Mouse (Mus musculus): ENCODE results near the gene Rbm5. TPM values are rescaled to one million over a fixed set of nuclear protein-coding genes. Genes with fewer than 3 reads are reported as not detected.

Rbm5 gene
- total RNA-seq (2017), result 339 to 489 TPM (median 412 TPM) in 3 replicates

GRCm38 (mm10) chr9:107770374-107771290, at the start of gene Rbm5:
TSS of gene Rbm5 (minus strand) at chr9:107770996.
- ATAC-seq (replicated peaks; ENCODE audit: insufficient number of reproducible peaks, low FRiP score, low TSS enrichment, poor library complexity, severe bottlenecking), result peak; percentile 99

- no peak for ATAC-seq (replicated peaks; ENCODE audit: insufficient number of reproducible peaks, low FRiP score, low TSS enrichment, poor library complexity, severe bottlenecking)
These were observed 41.3 kb upstream of the Rbm5 start for GRCm38 (mm10) chr9:107812132-107812531.

DNA sequence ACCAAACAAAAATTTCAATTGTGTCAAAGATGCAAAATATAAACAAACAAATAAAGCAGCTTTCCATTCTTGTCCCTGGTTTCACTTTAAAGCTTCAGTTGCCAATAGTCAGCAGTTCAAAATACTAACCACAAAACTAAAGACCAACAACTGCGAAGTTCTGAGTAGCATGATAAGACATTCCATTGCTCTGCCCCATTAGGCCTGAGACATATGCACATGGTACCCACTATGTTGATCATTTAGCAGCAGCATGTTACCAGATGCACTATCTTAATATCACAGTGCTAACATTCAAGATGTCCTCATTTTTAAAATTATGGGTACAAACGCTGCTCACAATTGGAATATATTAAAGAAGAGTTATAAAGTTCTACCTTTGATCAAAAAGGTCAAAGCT, 40.2 kb upstream of the Rbm5 start:
- ATAC-seq (replicated peaks; ENCODE audit: insufficient number of reproducible peaks, low FRiP score, low TSS enrichment, poor library complexity, severe bottlenecking), result no peak

- no peak for ATAC-seq (replicated peaks; ENCODE audit: insufficient number of reproducible peaks, low FRiP score, low TSS enrichment, poor library complexity, severe bottlenecking)
These were observed 20.9 kb upstream of the Rbm5 start for GRCm38 (mm10) chr9:107791714-107792113.

DNA sequence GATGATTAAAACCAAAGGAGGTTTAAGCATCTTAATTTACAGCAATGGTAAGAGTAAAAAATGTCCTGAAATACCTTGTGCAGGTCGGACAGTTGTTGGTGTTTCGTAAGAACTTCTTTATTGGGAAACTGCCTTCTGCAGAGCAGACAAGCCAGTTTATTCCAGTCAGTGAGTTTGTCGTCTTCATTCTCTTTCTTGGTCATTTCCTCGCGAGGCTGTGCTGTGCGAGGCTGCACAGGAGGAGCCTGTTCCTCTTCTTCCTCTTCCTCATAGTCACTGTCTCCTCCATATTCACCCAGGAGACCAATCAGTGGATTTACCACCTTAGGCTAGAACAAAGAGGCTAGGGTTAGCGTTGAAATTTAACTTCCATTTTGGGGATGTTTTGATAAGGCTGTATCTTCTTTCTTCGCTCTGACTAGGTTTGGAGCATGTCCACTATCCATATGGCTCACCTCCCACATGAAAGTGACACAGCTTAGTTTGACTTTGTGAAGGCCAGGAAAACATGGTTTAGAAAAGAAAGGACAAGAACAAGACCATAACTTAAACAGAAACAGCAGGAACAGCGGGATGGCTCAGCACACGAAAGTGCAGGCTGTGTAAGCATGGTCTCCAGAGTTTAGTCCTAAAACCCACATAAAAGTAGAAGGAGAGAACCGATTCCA, 11.9 kb upstream of the Rbm5 start:
- ATAC-seq (replicated peaks; ENCODE audit: insufficient number of reproducible peaks, low FRiP score, low TSS enrichment, poor library complexity, severe bottlenecking), result no peak

- no peak for ATAC-seq (replicated peaks; ENCODE audit: insufficient number of reproducible peaks, low FRiP score, low TSS enrichment, poor library complexity, severe bottlenecking)
These were observed 6.0 kb upstream of the Rbm5 start for GRCm38 (mm10) chr9:107776809-107777208.

- ATAC-seq (replicated peaks; ENCODE audit: insufficient number of reproducible peaks, low FRiP score, low TSS enrichment, poor library complexity, severe bottlenecking), result no peak
These were observed 3.6 kb upstream of the Rbm5 start for GRCm38 (mm10) chr9:107774411-107774810.

DNA sequence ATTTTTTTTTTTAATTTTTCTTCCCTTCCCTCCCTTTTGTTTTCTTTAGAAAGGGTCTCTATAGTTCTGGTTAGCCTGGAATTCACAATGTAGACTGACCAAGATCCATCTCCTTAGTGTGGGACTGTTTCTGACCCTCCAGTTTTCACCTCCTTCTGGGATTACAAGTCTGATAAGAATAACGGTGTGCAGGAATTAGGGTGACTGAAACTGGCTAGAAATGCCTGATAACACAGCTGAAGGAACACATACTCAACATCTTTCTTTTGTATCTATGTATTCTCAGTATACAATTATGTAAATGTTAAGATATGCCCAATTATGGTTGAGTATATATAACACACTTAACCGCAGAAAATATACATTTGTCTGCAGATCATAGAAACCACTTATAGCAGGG, 986 bp upstream of the Rbm5 start:
- ATAC-seq (replicated peaks; ENCODE audit: insufficient number of reproducible peaks, low FRiP score, low TSS enrichment, poor library complexity, severe bottlenecking), result no peak

DNA sequence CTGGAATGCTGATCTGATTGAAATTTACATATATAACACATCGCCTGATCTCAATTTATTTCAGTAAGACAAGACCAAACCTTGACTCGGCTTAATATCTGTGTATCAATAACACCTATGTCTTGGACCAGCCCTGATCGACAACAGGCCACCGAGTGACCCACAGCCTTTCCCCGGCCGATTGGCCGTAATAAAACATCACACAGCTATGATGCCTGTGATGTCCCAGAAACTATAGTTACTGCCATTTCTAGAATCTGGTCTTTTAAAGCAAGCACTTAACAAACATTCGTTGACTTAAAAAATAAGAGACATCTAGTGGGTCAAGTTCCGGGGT, 791 bp downstream of the Rbm5 start:
- ATAC-seq (replicated peaks; ENCODE audit: insufficient number of reproducible peaks, low FRiP score, low TSS enrichment, poor library complexity, severe bottlenecking), result no peak

DNA sequence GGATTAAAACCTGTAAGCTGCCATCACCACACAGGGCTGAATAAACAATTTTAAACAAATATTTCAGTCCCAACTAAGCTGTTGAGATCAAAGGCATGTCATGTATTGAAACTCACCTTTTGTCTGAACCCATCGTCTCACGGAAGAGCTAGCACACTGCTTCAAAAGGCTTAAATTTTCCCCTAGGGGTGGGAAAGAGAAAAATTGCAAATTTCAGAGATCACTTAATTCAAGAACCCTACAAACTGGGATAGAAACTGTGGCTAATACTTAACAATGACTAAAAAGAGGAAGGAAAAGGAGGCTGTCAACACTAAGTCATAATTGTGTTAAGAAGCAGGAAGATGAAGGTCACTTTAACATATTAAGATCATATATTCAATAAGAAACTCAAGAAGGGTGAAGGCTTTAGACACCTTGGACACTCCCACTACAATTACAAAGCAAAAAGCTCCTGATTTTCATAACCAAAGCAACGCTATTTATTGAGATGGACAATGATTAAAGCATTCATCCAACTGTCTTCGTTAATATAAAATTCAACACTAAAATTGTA, 1.3 kb downstream of the Rbm5 start:
- ATAC-seq (replicated peaks; ENCODE audit: insufficient number of reproducible peaks, low FRiP score, low TSS enrichment, poor library complexity, severe bottlenecking), result no peak

- no peak for ATAC-seq (replicated peaks; ENCODE audit: insufficient number of reproducible peaks, low FRiP score, low TSS enrichment, poor library complexity, severe bottlenecking)
These were observed 1.9 kb downstream of the Rbm5 start for GRCm38 (mm10) chr9:107768851-107769250.

DNA sequence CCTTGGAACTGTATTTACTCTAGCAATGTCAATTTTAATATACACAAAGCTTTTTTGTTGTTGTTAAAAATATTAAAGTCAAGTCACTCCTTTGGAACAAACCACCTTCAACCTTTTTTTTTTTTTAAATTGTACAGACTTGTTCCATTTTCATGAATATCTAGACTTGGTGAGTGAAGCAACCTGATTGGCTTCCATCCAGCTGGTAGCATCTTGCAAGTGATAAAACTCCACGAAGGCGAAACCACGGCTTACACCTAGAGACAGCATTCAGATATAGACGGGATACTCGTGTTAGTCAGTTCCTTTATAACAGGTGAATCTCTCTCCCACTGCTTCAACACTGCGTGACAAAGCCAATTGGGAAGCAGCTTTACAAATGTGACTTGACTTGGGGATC, 11.2 kb downstream of the Rbm5 start:
- no peak for ATAC-seq (replicated peaks; ENCODE audit: insufficient number of reproducible peaks, low FRiP score, low TSS enrichment, poor library complexity, severe bottlenecking)

GRCm38 (mm10) chr9:107750378-107750777, 20.4 kb downstream of the Rbm5 start:
- no peak for ATAC-seq (replicated peaks; ENCODE audit: insufficient number of reproducible peaks, low FRiP score, low TSS enrichment, poor library complexity, severe bottlenecking)

DNA sequence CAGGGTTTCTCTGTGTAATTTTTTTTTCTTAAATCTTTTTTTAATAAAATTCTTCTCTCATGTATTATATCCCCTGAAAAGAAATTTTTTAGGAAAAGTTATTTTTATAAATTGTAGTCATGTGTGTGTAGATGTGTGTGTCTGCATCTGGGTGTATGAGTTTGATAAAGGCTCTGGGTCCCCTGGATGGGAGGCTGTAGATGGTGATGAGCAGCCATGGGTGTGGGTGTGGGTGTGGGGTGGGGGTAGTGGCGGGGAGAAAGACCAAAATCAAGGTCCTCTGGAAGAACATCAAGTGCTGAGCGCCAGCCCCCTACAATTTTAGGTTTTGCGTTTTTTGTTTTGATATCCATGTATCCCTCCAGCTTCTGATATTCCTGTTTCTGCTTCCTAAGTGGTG, 22.7 kb downstream of the Rbm5 start:
- no peak for ATAC-seq (replicated peaks; ENCODE audit: insufficient number of reproducible peaks, low FRiP score, low TSS enrichment, poor library complexity, severe bottlenecking)

DNA sequence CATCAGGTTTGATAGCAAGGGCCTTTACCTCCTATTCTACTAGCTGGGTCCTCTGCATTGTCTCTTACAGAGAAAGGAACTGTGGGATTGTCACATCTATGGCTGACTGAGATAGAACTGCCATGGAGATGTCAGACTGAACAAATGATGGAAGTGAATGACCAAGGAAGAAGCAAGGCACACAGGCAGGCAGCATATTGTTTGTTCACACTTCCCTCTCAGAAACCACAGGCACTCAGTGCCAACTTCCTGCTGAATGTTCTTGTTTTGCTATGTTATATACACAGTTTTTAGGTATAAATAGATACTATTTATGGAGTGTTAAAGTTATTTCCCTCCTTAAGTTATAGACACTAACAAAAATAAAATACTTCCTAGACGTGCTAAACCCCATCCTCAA, 23.5 kb downstream of the Rbm5 start:
- no peak; the same call in 1 of the 2 replicates for ATAC-seq (replicated peaks; ENCODE audit: insufficient number of reproducible peaks, low FRiP score, low TSS enrichment, poor library complexity, severe bottlenecking)

- ATAC-seq (replicated peaks; ENCODE audit: insufficient number of reproducible peaks, low FRiP score, low TSS enrichment, poor library complexity, severe bottlenecking), result no peak
These were observed 24.1 kb downstream of the Rbm5 start for GRCm38 (mm10) chr9:107746679-107747078.

GRCm38 (mm10) chr9:107744061-107744460, 26.7 kb downstream of the Rbm5 start:
- no peak for ATAC-seq (replicated peaks; ENCODE audit: insufficient number of reproducible peaks, low FRiP score, low TSS enrichment, poor library complexity, severe bottlenecking)

DNA sequence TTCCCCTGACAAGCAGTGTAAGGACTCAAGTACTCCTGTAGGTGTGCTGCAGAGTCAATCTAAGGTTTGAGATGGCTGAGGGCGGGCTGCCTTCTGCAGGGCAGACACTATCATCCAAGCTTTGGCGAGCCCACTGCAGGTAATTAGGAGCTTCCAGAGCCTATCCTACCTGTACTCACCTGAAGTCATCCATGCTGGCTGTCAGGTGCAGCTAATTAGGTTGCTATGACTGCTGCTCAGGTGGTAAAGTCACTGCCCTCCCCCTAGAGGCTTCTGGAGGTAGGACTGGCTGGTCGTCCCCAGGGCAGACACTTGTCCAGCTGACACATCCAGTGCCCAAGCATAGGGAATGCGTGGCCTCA, 32.0 kb downstream of the Rbm5 start:
- no peak for ATAC-seq (replicated peaks; ENCODE audit: insufficient number of reproducible peaks, low FRiP score, low TSS enrichment, poor library complexity, severe bottlenecking)

GRCm38 (mm10) chr9:107738020-107738840, 32.6 kb downstream of the Rbm5 start:
- ATAC-seq (replicated peaks; ENCODE audit: insufficient number of reproducible peaks, low FRiP score, low TSS enrichment, poor library complexity, severe bottlenecking), result peak; percentile 57

All from monocyte, adult 5-6 weeks (primary cell).